Mouse (Mus musculus) layer of hippocampus, adult 2 months (tissue): ENCODE measurements around the gene Mettl23. TPM values are rescaled to one million over a fixed set of nuclear protein-coding genes. Genes with fewer than 3 reads are reported as not detected.
"Not testable (repeated sequence)": the region's sequence is repeated elsewhere in the genome, so short reads cannot be mapped to it uniquely, and the experiment has no call there.

Source experiments
- DNase-seq, 2 experiments: peaks; one replicate each; pipeline ENCODE4 v3.0.0; 2022; ENCODE audit warnings: low spot score in 2 of 2
- H3K27ac ChIP-seq: fragments of 200-600 bp; 2 replicates; pipeline ENCODE4 v1.8.1; 2022
- H3K4me3 ChIP-seq: fragments of 200-600 bp; 2 replicates; pipeline ENCODE4 v1.8.1; 2022; ENCODE audit warnings: mild to moderate bottlenecking
- CTCF ChIP-seq: fragments of 200-600 bp; conservative IDR thresholded peaks from 2 replicates; pipeline ENCODE4 v1.8.1; 2022; ENCODE audit warnings: antibody characterized with exemption, mild to moderate bottlenecking, moderate library complexity
- total RNA-seq, 2 experiments: library from RNA; stranded (reverse); gene quantifications; 2 replicates each; pipeline ENCODE4 v1.2.3; 2021

The Mettl23 gene
- total RNA-seq, 2 experiments from 2014 or later = 23.0 to 26.8 TPM

DNA sequence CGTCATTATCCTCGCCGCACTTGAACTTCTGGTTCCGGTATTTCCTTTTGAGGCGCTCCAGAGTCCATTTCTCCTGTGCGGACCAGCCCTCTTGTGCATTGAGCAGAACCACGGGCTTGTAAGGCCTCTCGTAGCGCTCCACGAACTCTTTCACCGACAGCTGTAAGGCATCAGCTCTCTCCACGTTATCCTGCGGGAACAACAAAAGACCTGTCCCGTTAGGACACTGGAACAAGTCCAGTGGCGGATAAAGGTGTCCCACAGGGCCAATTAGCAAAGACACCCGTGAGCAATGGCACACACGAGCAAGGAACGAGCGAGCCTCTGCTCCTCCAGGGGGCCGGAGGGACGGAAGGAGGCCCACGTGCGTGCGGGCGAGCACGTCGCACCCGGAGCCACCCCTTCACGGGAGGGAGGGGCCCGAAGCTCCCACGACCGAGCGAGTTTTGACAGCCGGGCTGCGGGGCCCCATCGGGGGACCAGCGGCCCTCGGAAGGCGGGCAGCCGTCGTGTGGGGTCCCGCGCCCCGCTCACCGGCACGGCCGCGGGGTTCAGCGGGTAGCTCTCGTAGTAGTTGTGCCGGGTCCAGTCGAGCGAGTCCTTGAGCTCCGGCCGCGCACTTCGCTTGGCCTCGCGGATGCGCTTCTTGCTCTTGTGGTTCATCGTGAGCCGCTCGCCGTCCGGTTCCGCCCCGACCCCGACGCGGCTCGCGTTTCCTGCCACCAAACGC, 382 bp upstream of the Mettl23 start:
- Histone ChIP-seq H3K27ac (peak overlapping the region; percentile 98), H3K4me3 (peak overlapping the region; percentile 98)
- DNase-seq = peak; percentile 58 to 62
- peak; percentile 38 for TF ChIP-seq CTCF

DNA sequence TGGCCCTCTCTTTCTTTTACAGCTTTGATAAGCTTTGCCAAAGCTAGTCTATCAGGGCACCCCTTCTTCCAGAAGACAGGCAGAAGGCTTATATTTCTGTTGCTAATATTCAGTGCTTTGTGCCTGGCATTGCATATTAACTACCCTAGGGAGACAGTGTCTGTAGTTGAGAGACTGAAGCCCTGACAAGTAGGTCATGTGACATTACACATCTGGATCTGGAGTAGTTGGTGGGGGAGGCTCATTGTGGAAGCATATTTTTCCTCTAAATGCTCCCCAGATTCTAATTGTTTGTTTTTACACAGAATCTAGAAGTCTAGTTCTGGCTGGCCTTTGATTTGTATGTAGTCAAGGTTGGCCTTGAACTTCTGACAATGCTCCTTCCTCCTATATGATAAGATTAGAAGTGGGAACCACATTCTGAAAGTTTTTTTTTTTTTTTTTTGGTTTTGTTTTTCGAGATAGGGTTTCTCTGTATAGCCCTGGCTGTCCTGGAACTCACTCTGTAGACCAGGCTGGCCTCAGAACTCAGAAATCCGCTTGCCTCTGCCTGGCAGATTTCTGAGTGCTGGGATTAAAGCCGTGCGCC, 3.6 kb downstream of the Mettl23 start:
- H3K27ac ChIP-seq = no peak overlapping the region; the same call in 1 of the 2 replicates
- no peak overlapping the region for H3K4me3 ChIP-seq
- no peak for DNase-seq
- TF ChIP-seq CTCF = no peak

DNA sequence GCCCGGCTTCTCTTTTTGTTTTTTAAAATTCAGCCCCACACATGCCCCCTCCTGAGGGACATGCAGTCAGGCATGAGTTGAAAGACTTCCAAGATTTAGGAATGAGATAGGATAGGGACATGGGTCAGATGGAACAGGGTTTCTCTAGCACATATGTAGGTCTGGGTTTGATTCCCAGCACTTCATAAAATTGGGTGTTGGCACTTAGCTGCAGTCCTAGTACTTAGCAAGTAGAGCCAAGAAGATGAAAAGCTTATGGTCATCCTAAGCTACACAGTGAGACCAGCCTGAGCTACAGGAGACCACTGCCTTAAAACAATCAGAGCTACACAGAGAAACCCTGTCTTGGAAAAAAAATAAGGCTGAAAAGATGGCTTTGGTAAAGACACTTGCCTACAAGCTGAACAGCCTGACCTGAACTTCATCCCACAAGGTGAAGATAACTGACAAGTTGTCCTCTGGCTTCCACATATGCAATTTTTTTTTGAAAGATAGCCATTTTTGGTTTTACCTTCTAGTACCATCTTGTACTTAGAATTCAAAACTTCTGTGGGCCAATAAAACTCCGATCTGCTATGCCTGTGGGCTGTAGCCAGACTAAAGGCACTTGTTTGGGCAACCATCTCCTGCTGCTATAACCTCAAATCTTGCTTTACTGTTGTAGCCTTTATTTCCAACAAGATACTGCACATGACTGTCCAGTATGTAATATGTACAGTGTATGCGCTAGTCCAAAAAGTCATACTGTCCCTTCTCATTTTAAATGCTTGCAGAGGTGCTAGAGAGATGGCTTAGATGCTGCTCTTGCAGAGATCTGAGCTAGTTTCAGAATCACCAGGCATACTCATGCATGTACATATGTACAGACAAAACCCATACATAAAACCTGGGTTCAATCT, 4.4 kb downstream of the Mettl23 start:
- no peak for DNase-seq
- H3K27ac ChIP-seq = no peak overlapping the region
- TF ChIP-seq CTCF = no peak
- H3K4me3 ChIP-seq = no peak overlapping the region

DNA sequence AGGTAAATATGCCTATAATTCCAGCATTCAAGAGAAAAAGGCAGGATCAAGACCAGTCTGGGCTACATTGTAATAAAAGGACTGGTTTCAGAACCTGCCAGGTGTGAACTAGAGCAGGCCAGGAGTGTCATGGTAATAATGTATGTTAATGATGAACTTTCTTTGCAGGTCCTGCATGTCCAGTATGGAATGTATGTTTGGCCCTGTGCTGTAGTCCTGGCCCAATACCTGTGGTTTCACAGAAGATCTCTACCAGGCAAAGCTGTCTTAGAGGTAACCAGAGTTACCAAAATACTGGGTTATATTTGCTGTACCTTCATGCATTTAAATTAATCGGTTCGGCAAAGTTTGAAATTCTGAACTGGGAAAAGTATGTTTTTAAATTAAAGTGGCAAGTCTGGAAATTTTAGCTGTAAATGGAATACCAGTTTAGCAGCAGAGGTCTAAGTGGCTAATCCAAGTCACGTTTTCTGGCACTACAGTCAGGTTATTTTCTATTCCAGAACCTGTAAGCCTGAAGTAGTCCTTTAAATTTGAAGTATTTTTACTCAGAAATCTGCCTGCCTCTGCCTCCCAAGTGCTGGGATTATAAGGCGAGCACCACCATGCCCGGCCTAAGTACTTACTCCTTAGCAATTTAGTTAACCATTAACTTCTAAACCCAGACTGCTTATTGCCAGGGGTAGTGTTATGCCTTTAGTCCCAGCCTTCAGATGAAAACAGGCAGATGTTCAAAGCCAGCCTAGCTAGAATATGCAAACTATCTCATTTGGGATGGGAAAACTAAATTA, 5.2 kb downstream of the Mettl23 start:
- Histone ChIP-seq H3K4me3 (no peak overlapping the region), H3K27ac (no peak overlapping the region)
- no peak for DNase-seq
- no peak for TF ChIP-seq CTCF

DNA sequence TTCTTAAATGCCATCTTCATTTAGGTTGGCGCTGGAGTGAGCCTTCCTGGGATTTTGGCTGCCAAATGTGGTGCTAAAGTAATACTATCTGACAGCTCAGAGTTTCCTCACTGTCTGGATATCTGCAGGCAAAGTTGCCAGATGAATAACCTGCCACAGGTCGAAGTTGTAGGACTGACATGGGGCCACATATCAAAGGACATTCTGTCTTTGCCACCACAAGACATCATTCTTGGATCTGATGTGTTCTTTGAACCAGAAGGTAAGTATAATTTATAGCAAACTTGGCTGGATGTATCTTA, 5.8 kb downstream of the Mettl23 start:
- not testable (repeated sequence) for H3K27ac ChIP-seq, H3K4me3 ChIP-seq, DNase-seq

DNA sequence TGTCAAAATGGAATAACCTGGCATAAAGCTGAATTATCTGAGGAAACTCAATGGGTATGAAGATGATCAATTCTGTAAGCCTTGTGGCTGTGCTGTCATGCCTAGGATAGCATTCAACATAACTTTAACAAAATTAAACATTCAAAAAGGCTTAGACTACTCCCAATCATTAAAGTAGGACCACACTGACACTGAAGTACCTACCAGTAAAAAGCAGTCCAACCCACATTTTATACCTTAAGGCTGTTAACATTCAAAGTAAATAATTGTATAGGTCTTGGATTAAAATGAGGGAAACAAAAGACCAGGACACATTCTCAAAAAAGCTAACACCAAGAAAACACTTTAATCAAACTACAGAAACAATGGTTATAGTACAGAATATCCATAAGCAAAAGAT, 6.5 kb downstream of the Mettl23 start:
- TF ChIP-seq CTCF = no peak
- DNase-seq = no peak
- Histone ChIP-seq H3K27ac (no peak overlapping the region), H3K4me3 (no peak overlapping the region)

DNA sequence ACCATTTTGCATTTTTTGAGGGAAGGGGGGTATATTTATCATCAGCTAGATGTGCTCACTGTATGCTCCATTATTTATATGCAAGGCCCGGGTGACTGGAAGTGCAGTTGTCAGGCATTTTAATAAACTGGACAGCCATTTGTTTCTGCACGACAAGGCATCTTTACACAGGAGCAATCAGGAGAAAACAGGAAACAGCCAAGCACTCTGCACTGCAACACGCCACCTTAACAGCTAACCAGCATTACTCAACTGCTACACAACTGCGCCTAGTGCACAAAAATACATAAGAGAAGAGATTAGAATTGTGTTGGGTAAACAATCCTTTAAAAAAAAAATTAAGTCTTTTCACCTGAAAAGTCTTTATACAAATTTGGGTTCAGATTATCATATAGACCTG, 7.0 kb downstream of the Mettl23 start:
- H3K4me3 ChIP-seq = peak overlapping the region; percentile 3; the same call in 1 of the 2 replicates
- TF ChIP-seq CTCF = no peak

DNA sequence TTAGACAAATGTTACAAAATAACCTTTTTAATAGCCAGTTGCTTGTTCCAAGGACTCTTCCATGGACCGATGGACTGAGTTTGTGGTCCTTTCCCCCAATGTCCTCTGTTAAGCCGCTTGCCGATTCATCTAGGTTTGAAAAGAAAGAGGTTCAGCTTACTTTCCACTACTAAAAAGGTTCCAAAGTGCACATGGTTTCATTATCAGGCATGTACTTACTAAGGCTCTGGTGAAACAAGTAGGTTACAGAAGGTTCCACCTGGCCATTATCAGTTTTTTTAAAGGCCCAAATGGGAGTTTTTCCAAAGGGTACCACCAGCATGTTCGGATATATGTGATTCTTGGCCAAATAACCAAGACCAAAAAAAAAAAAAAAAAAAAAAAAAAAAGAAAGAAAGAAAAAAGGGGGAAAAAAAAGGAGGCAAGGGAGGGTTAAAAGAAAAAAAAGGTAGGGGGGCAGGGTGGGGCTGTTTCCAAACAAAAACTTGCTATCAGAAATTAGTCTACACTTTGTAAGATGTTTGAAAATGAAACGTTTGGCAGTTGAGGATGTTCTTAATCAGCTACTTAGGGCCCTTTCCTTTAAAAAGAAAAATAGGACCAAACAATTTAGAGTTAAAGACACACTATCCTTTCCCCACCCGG, 7.9 kb downstream of the Mettl23 start:
- TF ChIP-seq CTCF = no peak
- DNase-seq = no peak
- peak overlapping the region; percentile 40; the same call in 1 of the 2 replicates for H3K27ac ChIP-seq
- H3K4me3 ChIP-seq = peak overlapping the region; percentile 78

More for the DNA sequence above, 7.0 kb downstream of the Mettl23 start:
- DNase-seq = no peak
- H3K27ac ChIP-seq = 0 out of 2 replicates have a peak overlapping the region, but pooled peaks have one; percentile 40

DNA sequence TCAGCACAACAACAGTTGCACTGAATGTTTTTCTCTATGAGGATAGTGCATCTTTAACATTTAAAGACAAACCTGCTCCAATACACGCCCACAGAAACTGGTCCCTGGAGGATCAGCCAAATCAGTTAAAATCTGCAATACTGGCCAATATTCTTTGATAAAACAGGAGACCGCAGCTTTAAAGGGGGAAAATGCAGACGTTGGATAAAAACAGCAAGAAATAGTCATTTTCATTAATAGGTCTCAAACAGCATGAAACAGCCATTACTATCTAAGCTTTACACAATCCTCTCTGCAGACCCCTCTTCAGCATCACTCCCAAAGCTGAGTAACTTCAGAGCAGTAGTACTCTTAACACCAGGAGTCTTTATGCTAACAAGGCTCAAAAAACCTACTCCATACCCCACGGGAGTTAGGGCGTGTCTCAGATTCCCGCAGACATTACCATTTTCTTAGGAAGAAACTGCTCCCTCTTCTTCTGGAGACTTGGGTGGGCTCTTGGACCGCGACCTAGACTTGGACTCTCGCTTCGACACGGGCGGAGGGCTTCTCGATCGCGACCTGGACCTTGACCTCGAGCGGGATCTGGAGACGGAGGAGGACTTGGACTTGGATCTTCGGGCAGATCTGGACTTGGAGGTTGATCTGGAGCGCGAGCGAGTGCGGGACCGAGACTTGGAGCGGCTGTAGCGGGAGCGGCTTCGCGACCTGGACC, 8.7 kb downstream of the Mettl23 start:
- H3K4me3 ChIP-seq = peak overlapping the region; percentile 78
- H3K27ac ChIP-seq = peak overlapping the region; percentile 90
- DNase-seq = peak in 1 of 2 experiments; percentile 32
- TF ChIP-seq CTCF = no peak

DNA sequence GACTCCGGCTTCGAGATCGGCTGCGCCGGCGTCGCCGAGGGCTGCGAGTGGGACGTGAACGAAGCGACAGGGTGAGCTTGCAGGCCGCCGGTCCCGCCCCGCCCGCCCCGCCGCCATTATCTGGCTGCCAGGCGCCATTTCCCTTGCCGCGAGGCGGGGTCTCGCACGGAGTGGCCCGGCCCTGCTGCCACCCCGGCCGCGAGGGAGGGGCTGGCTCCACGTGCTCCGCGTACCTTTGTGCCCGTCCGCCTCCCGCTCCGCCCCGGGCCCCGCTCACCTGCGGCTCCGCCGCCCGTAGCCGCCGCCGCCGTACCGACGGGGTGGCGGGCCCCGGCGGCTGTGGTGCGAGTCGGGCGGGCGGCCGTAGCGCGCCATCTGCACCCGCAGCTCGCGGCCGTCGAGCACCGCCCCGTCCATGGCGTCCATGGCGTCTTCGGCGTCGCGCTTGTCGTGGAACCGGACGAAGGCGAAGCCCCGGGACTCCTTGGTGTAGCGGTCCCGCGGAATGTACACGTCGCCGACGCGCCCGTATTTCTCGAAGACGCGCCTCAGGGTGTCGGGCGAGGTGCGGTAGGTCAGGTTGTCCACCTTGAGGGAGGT, 9.3 kb downstream of the Mettl23 start, which contains the start of gene Mfsd11:
Gene Mfsd11 (plus strand): TSS at position 150 of the 600 bp plus-strand sequence.
- Histone ChIP-seq H3K4me3 (peak within 1 kb of the TSS; percentile 78), H3K27ac (peak within 1 kb of the TSS; percentile 90)
- DNase-seq = peak; percentile 67 to 76
- no peak for TF ChIP-seq CTCF

DNA sequence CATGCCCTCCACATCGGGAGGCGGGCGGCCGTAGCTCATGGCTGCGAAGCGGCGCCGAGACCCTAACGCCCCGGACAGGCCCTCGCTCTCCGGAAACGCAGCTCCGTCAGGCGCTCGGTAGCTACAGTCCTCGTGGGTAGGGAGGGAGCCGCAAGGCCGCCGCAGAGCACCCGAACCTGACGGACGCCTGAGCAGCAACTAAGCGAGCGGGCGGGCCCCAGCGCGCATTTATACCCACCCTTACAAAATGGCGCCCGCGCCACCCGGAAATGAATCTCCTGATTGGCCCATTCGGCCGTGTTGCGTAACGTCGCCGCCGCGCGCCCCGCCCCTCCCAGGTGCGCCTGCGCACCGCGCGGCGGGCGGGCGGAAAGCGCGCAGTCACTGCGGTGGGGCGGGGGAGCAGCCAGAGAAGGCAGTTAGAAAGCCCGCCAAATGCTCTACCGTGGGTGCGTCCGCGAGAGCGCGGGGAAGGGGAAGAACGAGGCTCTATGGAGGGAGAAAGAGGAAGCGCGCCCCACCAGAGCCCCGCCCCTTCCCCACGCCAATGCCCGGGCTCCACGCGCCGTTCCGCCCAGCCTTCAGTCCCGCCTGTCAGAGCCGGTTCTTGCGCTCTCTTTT, 9.9 kb downstream of the Mettl23 start, which contains the start of gene Srsf2:
Gene Srsf2 (minus strand): TSS at position 204 of the 621 bp plus-strand sequence.
- Histone ChIP-seq H3K4me3 (peak within 1 kb of the TSS; percentile 78), H3K27ac (peak within 1 kb of the TSS; percentile 90)
- no peak for TF ChIP-seq CTCF
- peak; percentile 96 for DNase-seq
